Mouse (Mus musculus) lung, adult 2 months (tissue): ENCODE data around the gene Hist1h4h.

Experiments used
- CTCF ChIP-seq: fragments of 200-500 bp; IDR thresholded peaks from 2 replicates; pipeline ENCODE4 v1.5.1; 2011; ENCODE audit warnings: mild to moderate bottlenecking, low read length, control low read depth; ENCODE audit not compliant: insufficient read depth
- POLR2A ChIP-seq: fragments of 200-500 bp; IDR thresholded peaks from 2 replicates; pipeline ENCODE4 v1.6.1; 2011; ENCODE audit warnings: low read depth, mild to moderate bottlenecking, control low read depth, low read length, borderline replicate concordance; ENCODE audit errors: extremely low read depth

- no peak for TF ChIP-seq POLR2A
- no peak for TF ChIP-seq CTCF
Measured at GRCm38 (mm10) chr13:23513517-23513916, 17.3 kb upstream of the Hist1h4h start.
